Mouse (Mus musculus) heart, adult 2 months (tissue): ENCODE measurements around the gene Klrb1b. TPM values are rescaled to one million over a fixed set of nuclear protein-coding genes. Genes with fewer than 3 reads are reported as not detected.
A peak's percentile ranks its signal among the peaks of the same experiment; 100 is the strongest.

Experiments
- DNase-seq, 2 experiments: peaks; one replicate each; pipeline ENCODE4 v3.0.0; 2021
- H3K27ac ChIP-seq: fragments of 200-600 bp; 2 replicates; pipeline ENCODE4 v1.8.1; 2022
- H3K27me3 ChIP-seq: fragments of 200-500 bp; 2 replicates; pipeline ENCODE4 v1.6.1; 2012; ENCODE audit warnings: mild to moderate bottlenecking, low read length, inconsistent platforms, mixed read lengths; ENCODE audit not compliant: control insufficient read depth, insufficient read depth
- H3K36me3 ChIP-seq: fragments of 200-500 bp; 2 replicates; pipeline ENCODE4 v1.6.1; 2012; ENCODE audit warnings: low read length, inconsistent platforms; ENCODE audit not compliant: control insufficient read depth, insufficient read depth
- H3K4me1 ChIP-seq: fragments of 200-500 bp; 2 replicates; pipeline ENCODE4 v1.6.1; 2011; ENCODE audit warnings: low read length; ENCODE audit not compliant: control insufficient read depth, insufficient read depth
- H3K4me3 ChIP-seq: fragments of 200-600 bp; 2 replicates; pipeline ENCODE4 v1.8.1; 2022
- H3K79me2 ChIP-seq: fragments of 200-500 bp; replicated peaks from 2 replicates; pipeline ENCODE4 v1.6.1; 2012; ENCODE audit warnings: mild to moderate bottlenecking, inconsistent platforms, low read length, moderate library complexity, mixed read lengths; ENCODE audit not compliant: control insufficient read depth, insufficient read depth
- H3K9ac ChIP-seq: fragments of 200-500 bp; 2 replicates; pipeline ENCODE4 v1.6.1; 2012; ENCODE audit warnings: low read depth, mild to moderate bottlenecking, control low read depth, inconsistent platforms, low read length, mixed read lengths
- CTCF ChIP-seq: fragments of 200-600 bp; IDR thresholded peaks from 2 replicates; pipeline ENCODE4 v1.8.1; 2022; ENCODE audit warnings: antibody characterized with exemption, mild to moderate bottlenecking, moderate library complexity
- EP300 ChIP-seq: fragments of 200-500 bp; IDR thresholded peaks from 2 replicates; pipeline ENCODE4 v1.6.1; 2011; ENCODE audit warnings: low read depth, low read length, control low read depth; ENCODE audit not compliant: insufficient read depth
- POLR2A ChIP-seq: fragments of 200-500 bp; IDR thresholded peaks from 2 replicates; pipeline ENCODE4 v1.6.1; 2011; ENCODE audit warnings: mild to moderate bottlenecking, low read depth, low read length, control low read depth; ENCODE audit not compliant: insufficient read depth
- WGBS: fragments of 180-500 bp; shearing (Covaris S2); methylation state at CpG from one replicate; pipeline ENCODE4 v1.1.7; 2018; 5-methylcytosine and 5-hydroxymethylcytosine counted together
- intact Hi-C: fragments of 180-260 bp; cut with DNase I; formaldehyde crosslinking; loops from one replicate; pipeline ENCODE4 v1.15.1; 2025
- long read RNA-seq: library from polyadenylated mRNA; stranded (forward); transcript quantifications from one replicate; pipeline ENCODE4 v2.0.0, GENCODE M21; 2021
- polyA plus RNA-seq: library from polyadenylated mRNA; depleted of rRNA; stranded (reverse); fragments of >200 nt; gene quantifications from 2 replicates; pipeline ENCODE4 v1.2.3, GENCODE M21; 2012; rRNA removed
- total RNA-seq, 2 experiments: library from RNA; stranded (reverse); gene quantifications; 2 replicates each; pipeline ENCODE4 v1.2.3; 2021

Klrb1b gene
- total RNA-seq (not detected), polyA plus RNA-seq (0.41 TPM in 1 of 2 replicates, not detected in the other)
- long read RNA-seq, result 0 reads

GRCm38 (mm10) chr6:128826132-128826531 is at the start of gene Klrb1b, which contains the start of gene Gm44511:
Gene Klrb1b (minus strand): TSS chr6:128826331.
Gene Gm44511 (minus strand): TSS chr6:128826315.
- intact Hi-C loops, result no loop called here
- Histone ChIP-seq H3K4me3 (no peak within 1 kb of the TSS), H3K27ac (no peak within 1 kb of the TSS), H3K36me3 (no peaks in the 10 kb centered on the region), H3K4me1 (no peaks in the 10 kb centered on the region), H3K9ac (no peak within 1 kb of the TSS), H3K79me2 (no peaks in the 10 kb centered on the region), H3K27me3 (no peaks in the 10 kb centered on the region)
- TF ChIP-seq POLR2A (no peak), CTCF (no peak), EP300 (no peak)
- no peak for DNase-seq
- WGBS, result 82% methylated on average over 6 of the region's 6 CpGs

- no peak for DNase-seq
- Histone ChIP-seq H3K27me3 (no peaks in the 10 kb centered on the region), H3K36me3 (no peaks in the 10 kb centered on the region), H3K4me3 (no peak overlapping the region), H3K79me2 (no peaks in the 10 kb centered on the region), H3K4me1 (no peaks in the 10 kb centered on the region), H3K9ac (no peak overlapping the region), H3K27ac (no peak overlapping the region)
- TF ChIP-seq CTCF (no peak), EP300 (no peak), POLR2A (no peak)
- intact Hi-C loops, result no loop called here
- WGBS, result 79% methylated on average over 1 of the region's 1 CpGs
These were observed 45.9 kb upstream of the Klrb1b start for GRCm38 (mm10) chr6:128871910-128872610.

GRCm38 (mm10) chr6:128868861-128869260 is 42.7 kb upstream of the Klrb1b start:
- Histone ChIP-seq H3K79me2 (no peaks in the 10 kb centered on the region), H3K4me1 (no peaks in the 10 kb centered on the region), H3K27ac (no peak overlapping the region), H3K27me3 (no peaks in the 10 kb centered on the region), H3K9ac (no peak overlapping the region), H3K36me3 (no peaks in the 10 kb centered on the region), H3K4me3 (no peak overlapping the region)
- intact Hi-C loops, result loop anchor here (1.0 to 2.0 kb wide), 2 partner anchors 10 to 14 kb away; no protein-coding TSS in a partner anchor
- WGBS, result 49% methylated on average over 3 of the region's 3 CpGs
- TF ChIP-seq EP300, result no peak
- TF ChIP-seq CTCF, result no peak
- no peak for TF ChIP-seq POLR2A
- no peak for DNase-seq

- no peaks in the 10 kb centered on the region for H3K36me3 ChIP-seq
- no peak overlapping the region for H3K9ac ChIP-seq
- H3K4me1 ChIP-seq, result peaks cover 1% of the 10 kb centered on the region; the same call in 1 of the 2 replicates
- no peaks in the 10 kb centered on the region for H3K27me3 ChIP-seq
- H3K4me3 ChIP-seq, result no peak overlapping the region
- no peak for TF ChIP-seq CTCF
- no peak for TF ChIP-seq POLR2A
- TF ChIP-seq EP300, result no peak
- no peak overlapping the region for H3K27ac ChIP-seq
- no peaks in the 10 kb centered on the region for H3K79me2 ChIP-seq
- DNase-seq, result no peak
- intact Hi-C loops, result loop anchor here (2.0 kb wide), 1 partner anchor 15 kb away; no protein-coding TSS in a partner anchor
- WGBS, result 89% methylated on average over 2 of the region's 2 CpGs
These were observed 31.8 kb upstream of the Klrb1b start for GRCm38 (mm10) chr6:128857976-128858375.

- Histone ChIP-seq H3K27ac (peak overlapping the region; percentile 79), H3K36me3 (no peaks in the 10 kb centered on the region), H3K4me1 (peaks cover 1% of the 10 kb centered on the region; the same call in 1 of the 2 replicates), H3K27me3 (no peaks in the 10 kb centered on the region), H3K9ac (no peak overlapping the region), H3K4me3 (no peak overlapping the region), H3K79me2 (no peaks in the 10 kb centered on the region)
- peak; percentile 80 to 90 for DNase-seq
- peak; percentile 11; the same call in 1 of the 2 replicates for TF ChIP-seq CTCF
- TF ChIP-seq EP300, result peak; percentile 80
- TF ChIP-seq POLR2A, result no peak
- WGBS, result 24% methylated on average over 5 of the region's 5 CpGs
- intact Hi-C loops, result loop anchor here (2.0 kb wide), 1 partner anchor 13 kb away; no protein-coding TSS in a partner anchor
These were observed 30.1 kb upstream of the Klrb1b start for GRCm38 (mm10) chr6:128856250-128856649.

- H3K4me1 ChIP-seq, result peaks cover 1% of the 10 kb centered on the region; the same call in 1 of the 2 replicates
- H3K4me3 ChIP-seq, result no peak overlapping the region
- DNase-seq, result no peak
- H3K27me3 ChIP-seq, result no peaks in the 10 kb centered on the region
- peak overlapping the region; percentile 79 for H3K27ac ChIP-seq
- TF ChIP-seq EP300 (no peak), POLR2A (no peak), CTCF (no peak)
- intact Hi-C loops, result loop anchor here (2.0 kb wide), 2 partner anchors 13 to 233 kb away; no protein-coding TSS in a partner anchor
- H3K9ac ChIP-seq, result no peak overlapping the region
- no peaks in the 10 kb centered on the region for H3K79me2 ChIP-seq
- H3K36me3 ChIP-seq, result no peaks in the 10 kb centered on the region
- WGBS, result 69% methylated on average over 1 of the region's 1 CpGs
These were observed 29.3 kb upstream of the Klrb1b start for GRCm38 (mm10) chr6:128855477-128855876.
